Mouse (Mus musculus) ES-E14 (cell line): ENCODE results near the gene 1700013F07Rik. TPM values are rescaled to one million over a fixed set of nuclear protein-coding genes. Genes with fewer than 3 reads are reported as not detected.
"Not testable (repeated sequence)": the region's sequence is repeated elsewhere in the genome, so short reads cannot be mapped to it uniquely, and the experiment has no call there.

Source experiments
- DNase-seq: peaks from one replicate; pipeline ENCODE4 v3.0.0-alpha.2; 2013; ENCODE audit warnings: low read depth, low spot score
- H3K27ac ChIP-seq: 2 replicates; pipeline ENCODE4 v1.5.1; 2012; ENCODE audit warnings: low read depth, mild to moderate bottlenecking, low read length, moderate library complexity, mixed read lengths; ENCODE audit not compliant: poor library complexity, insufficient read depth, severe bottlenecking
- H3K36me3 ChIP-seq: 2 replicates; pipeline ENCODE4 v1.6.1; 2012; ENCODE audit warnings: mild to moderate bottlenecking, low read length, moderate library complexity, mixed read lengths; ENCODE audit not compliant: control insufficient read depth, poor library complexity, insufficient read depth, severe bottlenecking
- H3K4me1 ChIP-seq, 2 experiments: fragments of 150-350 bp in 1 of 2; sonication (generic) in 1 of 2; 2 replicates each; pipeline ENCODE4 v1.6.1; 2012; ENCODE audit warnings: low read length in 2 of 2, mild to moderate bottlenecking in 1 of 2, mixed read lengths in 1 of 2; ENCODE audit not compliant: control insufficient read depth in 2 of 2, insufficient read depth in 2 of 2, poor library complexity in 1 of 2
- H3K4me3 ChIP-seq, 2 experiments: fragments of 150-350 bp in 1 of 2; sonication (generic) in 1 of 2; 2 replicates each; pipeline ENCODE4 v1.5.1; 2012; ENCODE audit warnings: low read length in 2 of 2, low read depth in 1 of 2, mild to moderate bottlenecking in 1 of 2, mixed read lengths in 1 of 2; ENCODE audit not compliant: insufficient read depth in 1 of 2, poor library complexity in 1 of 2, severe bottlenecking in 1 of 2
- H3K9ac ChIP-seq: 2 replicates; pipeline ENCODE4 v1.6.1; 2012; ENCODE audit warnings: low read depth, mild to moderate bottlenecking, low read length, mixed read lengths; ENCODE audit not compliant: poor library complexity, insufficient read depth, severe bottlenecking
- H3K9me3 ChIP-seq: fragments of 150-350 bp; sonication (generic); 2 replicates; pipeline ENCODE4 v1.6.1; 2012; ENCODE audit warnings: low read depth, mild to moderate bottlenecking, low read length; ENCODE audit not compliant: control insufficient read depth, insufficient read depth
- CHD2 ChIP-seq: IDR thresholded peaks from 2 replicates; pipeline ENCODE4 v1.6.1; 2014; ENCODE audit warnings: mild to moderate bottlenecking, low read depth, low read length, inconsistent platforms
- HCFC1 ChIP-seq: IDR thresholded peaks from 2 replicates; pipeline ENCODE4 v1.6.1; 2012; ENCODE audit warnings: low read length, inconsistent platforms, borderline replicate concordance; ENCODE audit not compliant: insufficient read depth
- MAFK ChIP-seq: IDR thresholded peaks from 2 replicates; pipeline ENCODE4 v1.6.1; 2014; ENCODE audit warnings: mild to moderate bottlenecking, low read depth, low read length, inconsistent platforms; ENCODE audit not compliant: insufficient read depth
- ZC3H11A ChIP-seq: IDR thresholded peaks from 2 replicates; pipeline ENCODE4 v1.6.1; 2012; ENCODE audit warnings: low read depth, mild to moderate bottlenecking, inconsistent platforms, low read length, borderline replicate concordance
- ZNF384 ChIP-seq: IDR thresholded peaks from 2 replicates; pipeline ENCODE4 v1.6.1; 2012; ENCODE audit warnings: low read depth, low read length, inconsistent platforms
- in situ Hi-C, 2 experiments: fragments of 600-800 bp; cut with MboI; formaldehyde crosslinking; loops; one replicate each; pipeline ENCODE4 v1.15.1; 2025; ENCODE audit warnings: low sequenced_read_pairs in 2 of 2, inconsistent platforms in 1 of 2; ENCODE audit not compliant: unreplicated experiment in 2 of 2
- total RNA-seq: library from RNA; depleted of rRNA; stranded (reverse); fragments of 300-350 nt; gene quantifications from 2 replicates; pipeline ENCODE4 v1.2.3, GENCODE M21; 2012

Gene 1700013F07Rik
- total RNA-seq, 1 experiment, result not detected

DNA sequence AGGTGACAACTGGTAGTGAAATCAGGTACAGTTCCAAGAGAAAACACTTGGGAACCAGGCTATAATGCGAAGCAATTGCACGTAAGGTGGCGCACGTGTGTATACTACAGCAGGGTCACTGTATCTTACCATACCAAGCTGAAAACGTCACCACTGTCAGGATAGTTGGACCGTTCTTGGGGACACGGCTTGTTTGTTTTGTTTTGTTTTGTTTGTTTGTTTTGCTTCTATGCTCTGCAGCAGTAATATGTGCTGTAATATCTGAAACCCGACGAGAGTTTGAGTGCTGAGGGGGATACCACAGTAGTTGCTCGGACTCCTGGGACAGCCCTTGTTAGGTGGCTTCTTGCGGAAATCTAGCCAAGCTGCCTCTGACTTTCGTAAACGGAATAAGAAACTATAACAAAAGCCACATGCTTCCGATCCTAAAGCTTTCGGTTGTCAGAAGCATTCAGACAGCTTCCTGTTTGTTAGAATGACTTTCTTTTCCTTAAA, 28.9 kb downstream of the 1700013F07Rik start:
- H3K9me3 ChIP-seq, result no peaks in the 10 kb centered on the region
- H3K9ac ChIP-seq, result 0 out of 2 replicates have a peak overlapping the region, but pooled peaks have one; percentile 22
- H3K4me3 ChIP-seq, result peak overlapping the region; percentile 22 to 85
- TF ChIP-seq MAFK (no peak), HCFC1 (no peak), CHD2 (no peak), ZNF384 (no peak), ZC3H11A (no peak)
- DNase-seq, result no peak
- in situ Hi-C loops, result no loop called here
- H3K4me1 ChIP-seq, result no peaks in the 10 kb centered on the region
- no peaks in the 10 kb centered on the region; the same call in 1 of the 2 replicates for H3K36me3 ChIP-seq
- no peak overlapping the region for H3K27ac ChIP-seq

DNA sequence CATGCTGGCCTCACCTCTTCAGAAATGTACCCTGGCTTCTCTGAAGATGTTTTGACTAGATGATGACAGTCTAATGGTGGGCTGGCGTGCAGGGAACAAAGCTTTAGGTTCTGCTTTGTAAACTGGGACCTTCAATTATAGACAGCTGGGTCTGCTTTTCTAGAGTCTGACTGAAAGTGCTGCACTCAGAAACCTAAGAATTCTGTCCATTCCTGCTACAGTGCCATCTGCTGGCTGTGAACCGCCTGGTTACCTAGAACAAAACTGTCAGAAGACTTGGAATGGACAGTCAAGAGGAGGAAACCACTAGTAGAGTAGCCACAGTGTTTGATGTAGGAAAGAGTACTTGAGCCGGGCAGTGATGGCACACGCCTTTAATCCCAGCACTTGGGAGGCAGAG, 29.4 kb downstream of the 1700013F07Rik start:
- in situ Hi-C loops, result no loop called here
- no peak overlapping the region for H3K9ac ChIP-seq

DNA sequence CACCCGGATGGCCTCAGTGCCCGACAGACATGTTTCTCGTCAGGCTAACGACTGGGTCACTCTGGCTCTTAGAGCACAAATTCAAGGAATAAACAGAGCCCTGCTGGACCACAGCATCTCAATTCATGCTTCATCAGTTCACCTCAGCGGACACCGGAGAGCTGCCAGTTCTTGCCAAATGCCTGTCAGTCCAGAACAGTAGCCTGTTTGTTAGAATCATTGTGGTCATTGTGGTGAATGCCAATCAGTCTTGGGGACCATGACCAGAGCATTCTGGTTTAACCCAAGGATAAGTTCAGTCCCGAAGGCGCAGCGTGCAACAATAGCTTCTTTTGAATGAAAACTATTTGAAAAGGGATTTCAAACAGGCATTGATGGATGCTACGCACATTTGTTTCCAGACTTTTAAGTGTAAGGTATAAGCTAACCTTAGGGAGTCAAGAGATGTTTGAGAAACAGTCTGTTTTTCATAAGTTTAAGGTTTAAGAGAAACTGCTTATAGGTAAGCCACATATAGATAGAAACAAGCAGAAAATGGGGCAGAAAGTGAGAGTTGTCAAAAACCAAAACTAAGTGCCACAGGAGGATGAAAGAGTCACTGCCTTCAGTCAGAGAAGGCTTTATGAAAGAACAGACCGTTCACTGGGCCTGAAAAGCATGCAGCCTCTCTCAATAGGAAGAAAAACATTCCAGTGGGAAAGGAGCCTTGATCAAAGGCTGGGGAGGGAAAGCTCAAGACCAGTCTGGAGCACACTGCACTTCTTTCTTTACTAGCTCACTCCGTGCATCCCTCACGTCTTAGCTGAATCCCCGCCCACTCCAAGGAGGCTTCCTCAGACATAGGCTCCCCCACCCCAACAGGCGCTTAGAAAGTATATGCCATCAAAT, 34.3 kb downstream of the 1700013F07Rik start:
- no peaks in the 10 kb centered on the region for H3K36me3 ChIP-seq
- TF ChIP-seq MAFK, result no peak
- no peak overlapping the region for H3K9ac ChIP-seq
- no peaks in the 10 kb centered on the region for H3K9me3 ChIP-seq
- no peaks in the 10 kb centered on the region; a peak in 1 of 4 replicates for H3K4me1 ChIP-seq
- no peak overlapping the region for H3K27ac ChIP-seq
- H3K4me3 ChIP-seq, result no peak overlapping the region
- in situ Hi-C loops, result no loop called here
- DNase-seq, result no peak

More for the DNA sequence above, 29.4 kb downstream of the 1700013F07Rik start:
- TF ChIP-seq CHD2 (no peak), HCFC1 (no peak), ZNF384 (no peak), ZC3H11A (no peak), MAFK (no peak)
- peak; percentile 71 for DNase-seq
- Histone ChIP-seq H3K27ac (no peak overlapping the region), H3K9me3 (no peaks in the 10 kb centered on the region), H3K36me3 (no peaks in the 10 kb centered on the region; the same call in 1 of the 2 replicates), H3K4me3 (peak overlapping the region in 1 of 2 experiments; percentile 85; a peak in 2 of 4 replicates), H3K4me1 (no peaks in the 10 kb centered on the region)

DNA sequence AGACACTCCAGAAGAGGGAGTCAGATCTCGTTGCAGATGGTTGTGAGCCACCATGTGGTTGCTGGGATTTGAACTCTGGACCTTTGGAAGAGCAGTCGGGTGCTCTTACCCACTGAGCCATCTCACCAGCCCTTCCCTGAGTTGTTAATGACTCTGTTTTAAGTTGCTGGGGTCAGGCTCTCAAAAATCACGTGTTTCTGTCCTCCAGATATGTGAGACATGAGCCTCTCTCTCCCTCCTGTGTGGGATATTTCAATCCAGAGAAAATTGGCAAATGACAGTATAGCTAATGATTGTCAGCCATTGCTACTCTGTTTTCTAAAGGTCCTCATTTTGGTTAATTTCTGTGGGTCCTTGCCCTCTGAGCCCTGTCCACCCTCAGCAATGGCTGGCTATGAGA, 35.7 kb downstream of the 1700013F07Rik start:
- H3K27ac ChIP-seq, DNase-seq, H3K9ac ChIP-seq, H3K4me1 ChIP-seq, H3K4me3 ChIP-seq, H3K36me3 ChIP-seq, H3K9me3 ChIP-seq: not testable (repeated sequence)
- in situ Hi-C loops, result loop anchor here in 1 of 2 experiments (10.0 kb wide), 1 partner anchor 165 kb away; no protein-coding TSS in a partner anchor
